Mouse (Mus musculus) adrenal gland, postnatal 36 days (tissue): ENCODE measurements around the gene Clmn. TPM values are rescaled to one million over a fixed set of nuclear protein-coding genes. Genes with fewer than 3 reads are reported as not detected.

Experiments
- total RNA-seq, 2 experiments: library from RNA; stranded (reverse); gene quantifications; 2 replicates each; pipeline ENCODE4 v1.2.3; 2021

Gene Clmn
- total RNA-seq, 2 experiments from 2014 or later: 7.9 to 13.2 TPM

Other genes starting within 250 kb of the Clmn start
- gene Dicer1, start 113.1 kb downstream of the Clmn start, total RNA-seq: 10 to 100 TPM; 45.5 to 52.2 TPM
- gene Syne3, start 144.7 kb upstream of the Clmn start, total RNA-seq: 10 to 100 TPM; 16.5 to 18.2 TPM
- gene Glrx5, start 167.6 kb upstream of the Clmn start, total RNA-seq: 100 to 1,000 TPM; 159 to 254 TPM